Mouse (Mus musculus) stomach, postnatal 0 days (tissue): ENCODE data around the gene Gm28635. TPM values are rescaled to one million over a fixed set of nuclear protein-coding genes. Genes with fewer than 3 reads are reported as not detected.
A peak's percentile ranks its signal among the peaks of the same experiment; 100 is the strongest.

ENCODE experiments used
- ATAC-seq: fragments of 200-750 bp; cut with Nextera tagmentation; 2 replicates; pipeline ENCODE4 v1.8.0; 2017; ENCODE audit not compliant: low FRiP score, low TSS enrichment
- DNase-seq: peaks from one replicate; pipeline ENCODE4 v3.0.0-alpha.2; 2016; ENCODE audit warnings: low spot score
- H3K27ac ChIP-seq: fragments of 300-500 bp; sonication (generic); replicated peaks from 2 replicates; pipeline ENCODE4 v1.5.1; 2014; ENCODE audit warnings: mild to moderate bottlenecking, control low read depth
- H3K27me3 ChIP-seq: fragments of 300-500 bp; sonication (generic); 2 replicates; pipeline ENCODE4 v1.6.1; 2014; ENCODE audit warnings: low read length; ENCODE audit not compliant: control insufficient read depth, insufficient read depth
- H3K36me3 ChIP-seq: fragments of 300-500 bp; sonication (generic); 2 replicates; pipeline ENCODE4 v1.6.1; 2014; ENCODE audit warnings: low read length, mixed read lengths; ENCODE audit not compliant: control insufficient read depth, insufficient read depth
- H3K4me1 ChIP-seq: fragments of 300-500 bp; sonication (generic); replicated peaks from 2 replicates; pipeline ENCODE4 v1.6.1; 2014; ENCODE audit warnings: antibody characterized with exemption; ENCODE audit not compliant: control insufficient read depth, insufficient read depth
- H3K4me2 ChIP-seq: fragments of 300-500 bp; sonication (generic); replicated peaks from 2 replicates; pipeline ENCODE4 v1.6.1; 2014; ENCODE audit warnings: low read depth, mild to moderate bottlenecking, control low read depth, moderate library complexity
- H3K4me3 ChIP-seq: fragments of 300-500 bp; sonication (generic); 2 replicates; pipeline ENCODE4 v1.5.1; 2014; ENCODE audit warnings: low read depth, low read length, control low read depth
- H3K9ac ChIP-seq: fragments of 300-500 bp; sonication (generic); 2 replicates; pipeline ENCODE4 v1.6.1; 2014; ENCODE audit warnings: mild to moderate bottlenecking, low read length, control low read depth, mixed read lengths
- H3K9me3 ChIP-seq: fragments of 300-500 bp; sonication (generic); 2 replicates; pipeline ENCODE4 v1.6.1; 2016; ENCODE audit warnings: low read length; ENCODE audit not compliant: control insufficient read depth
- CTCF ChIP-seq: IDR thresholded peaks from 2 replicates; pipeline ENCODE4 v1.5.1; 2016; ENCODE audit warnings: antibody characterized with exemption, low read depth, mild to moderate bottlenecking, moderate library complexity
- EP300 ChIP-seq: optimal IDR thresholded peaks from 2 replicates; pipeline ENCODE3; 2016; ENCODE audit warnings: antibody characterized with exemption
- WGBS: fragments of 180-500 bp; shearing (Covaris S2); extraction: QIAGEN DNeasy Blood & Tissue Kit; methylation state at CpG from one replicate; pipeline ENCODE4 v1.1.7; 2014; 5-methylcytosine and 5-hydroxymethylcytosine counted together
- polyA plus RNA-seq: library from polyadenylated mRNA; unstranded; fragments of >200 nt; fragmentation: Nextera tagmentation; extraction: Ambion mirVana; gene quantifications from 2 replicates; pipeline ENCODE4 v1.2.1, GENCODE M21; 2015

The Gm28635 gene
- polyA plus RNA-seq, 1 experiment from 2014 or later, result not detected

DNA sequence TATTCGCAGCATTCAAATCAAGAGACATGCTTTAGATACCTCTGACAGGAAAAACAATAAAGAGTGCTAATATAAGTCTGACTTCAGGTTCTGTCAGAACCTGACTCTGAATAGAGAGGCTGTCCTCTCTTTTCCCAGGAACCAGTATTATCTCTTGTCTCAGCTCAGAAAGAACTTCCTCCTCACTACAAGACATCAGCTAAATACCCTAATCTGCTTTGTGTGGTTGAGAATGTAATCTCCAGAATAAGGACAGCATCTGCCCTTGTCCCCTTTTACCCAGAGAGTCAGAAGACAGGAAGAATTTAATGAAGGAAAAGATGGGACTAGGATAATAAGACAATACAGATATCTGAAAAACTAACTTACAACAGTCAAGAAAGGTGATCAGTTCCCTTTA is 25.7 kb upstream of the Gm28635 start:
- ATAC-seq, result no peak
- TF ChIP-seq CTCF, result no peak
- no peak for TF ChIP-seq EP300
- WGBS, result 79% methylated on average over 1 of the region's 1 CpGs

DNA sequence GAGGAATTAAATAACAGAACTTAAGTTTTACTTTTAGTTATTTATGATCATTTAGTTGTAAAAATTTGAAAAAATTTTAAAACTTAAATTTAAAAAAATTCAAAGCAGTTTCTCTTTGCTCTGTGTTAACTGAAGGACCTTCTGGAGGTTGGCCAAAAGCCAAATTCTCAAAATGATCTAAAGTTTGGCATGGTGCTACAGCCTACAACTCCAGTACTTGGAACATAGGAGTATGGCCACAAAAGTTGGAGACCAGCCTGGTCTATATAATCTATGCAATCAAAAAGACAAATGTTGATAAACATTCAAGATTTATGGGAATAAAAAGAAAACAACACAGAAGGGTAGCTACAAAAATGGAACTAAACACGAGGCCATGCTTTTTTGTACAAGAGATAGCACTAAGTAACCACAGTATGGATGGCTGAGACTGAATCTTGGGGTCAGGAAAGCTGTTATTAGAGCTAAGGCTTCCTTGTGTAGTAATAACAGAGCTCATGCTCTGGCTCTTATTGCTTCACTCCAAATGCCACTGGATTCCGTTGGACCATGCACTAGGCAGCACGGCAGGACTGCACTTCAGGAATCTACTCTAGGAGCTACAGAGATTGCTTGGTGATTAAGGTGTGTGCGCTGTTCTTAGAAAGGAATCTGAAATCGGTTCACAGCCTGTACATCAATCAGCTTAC is 17.3 kb upstream of the Gm28635 start:
- DNase-seq, result no peak
- TF ChIP-seq EP300, result no peak
- no peak for TF ChIP-seq CTCF
- Histone ChIP-seq H3K4me2 (no peak overlapping the region), H3K36me3 (peaks cover 16% of the 10 kb centered on the region), H3K4me1 (no peaks in the 10 kb centered on the region), H3K27me3 (no peaks in the 10 kb centered on the region), H3K9ac (no peak overlapping the region), H3K9me3 (no peaks in the 10 kb centered on the region), H3K4me3 (no peak overlapping the region), H3K27ac (no peak overlapping the region)
- WGBS, result 60% methylated on average over 5 of the region's 5 CpGs
- no peak for ATAC-seq

More for the DNA sequence above, 25.7 kb upstream of the Gm28635 start:
- Histone ChIP-seq H3K27me3 (no peaks in the 10 kb centered on the region), H3K4me1 (no peaks in the 10 kb centered on the region), H3K27ac (no peak overlapping the region; the same call in 1 of the 2 replicates), H3K4me2 (no peak overlapping the region), H3K36me3 (no peaks in the 10 kb centered on the region), H3K9me3 (no peaks in the 10 kb centered on the region), H3K9ac (no peak overlapping the region), H3K4me3 (no peak overlapping the region)
- DNase-seq, result no peak

DNA sequence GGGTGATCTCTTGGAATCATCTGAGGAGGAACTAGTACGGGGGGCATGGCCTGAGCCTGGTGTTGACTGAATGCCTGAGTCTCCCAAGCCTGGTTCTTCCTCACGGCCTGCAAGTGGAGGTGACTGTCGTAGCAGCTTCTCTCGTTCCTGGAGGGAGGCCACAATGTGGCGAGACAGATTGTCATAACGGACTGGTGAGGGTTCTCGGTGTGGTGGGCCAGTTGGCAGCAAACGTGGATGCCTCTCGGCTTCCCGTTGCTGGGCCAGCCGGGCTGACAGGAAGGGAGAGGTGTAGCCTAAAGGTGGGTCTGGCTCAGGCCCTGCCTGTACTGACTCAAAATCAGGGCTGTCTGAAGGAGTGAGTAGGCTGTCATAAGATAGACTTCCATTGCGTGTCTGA is 12.2 kb upstream of the Gm28635 start:
- no peaks in the 10 kb centered on the region for H3K4me1 ChIP-seq
- no peak overlapping the region for H3K9ac ChIP-seq
- DNase-seq (no peak), ATAC-seq (no peak)
- no peak for TF ChIP-seq EP300
- TF ChIP-seq CTCF, result no peak
- H3K4me3 ChIP-seq, result no peak overlapping the region
- 86% methylated on average over 12 of the region's 12 CpGs for WGBS
- no peak overlapping the region for H3K27ac ChIP-seq
- H3K4me2 ChIP-seq, result no peak overlapping the region
- H3K9me3 ChIP-seq, result no peaks in the 10 kb centered on the region
- peaks cover 40% of the 10 kb centered on the region for H3K36me3 ChIP-seq
- no peaks in the 10 kb centered on the region for H3K27me3 ChIP-seq

DNA sequence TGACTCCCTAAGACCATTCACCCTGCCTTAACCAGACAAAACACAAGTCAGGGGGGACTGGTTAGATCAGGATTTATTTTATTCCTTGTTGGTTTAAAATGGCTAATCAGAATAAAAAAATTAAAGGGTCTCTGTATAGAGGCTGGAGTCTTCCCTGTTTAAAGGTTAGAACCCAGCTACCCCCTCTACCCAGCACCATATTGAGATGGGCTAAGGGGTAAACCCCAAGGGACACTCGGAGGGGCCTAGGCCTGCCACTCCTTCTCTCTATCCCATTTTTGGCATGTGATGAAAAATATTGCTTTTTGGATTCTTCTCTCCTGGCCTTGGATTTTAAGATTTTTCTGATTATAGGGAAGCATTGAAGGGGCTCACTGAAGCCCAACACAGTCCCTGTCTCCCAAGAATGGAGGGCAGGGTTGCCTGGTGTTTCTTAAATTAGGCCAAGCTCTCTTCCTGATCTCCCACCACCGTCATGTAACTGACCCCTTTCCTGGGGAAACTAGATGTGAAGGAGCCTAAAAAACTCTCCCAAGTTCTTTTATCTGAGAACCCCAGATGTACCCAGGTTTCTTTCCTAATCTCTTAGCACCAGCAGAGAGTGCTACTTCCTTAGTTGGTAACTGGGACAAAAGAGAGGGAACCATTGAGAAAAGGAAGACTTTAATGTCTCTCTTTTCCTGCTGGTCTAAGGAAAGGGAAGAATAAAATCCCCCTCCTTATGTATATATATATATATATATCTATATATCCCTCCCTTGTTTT is 10.4 kb upstream of the Gm28635 start:
- ATAC-seq (no peak), DNase-seq (no peak)
- Histone ChIP-seq H3K27ac (no peak overlapping the region), H3K9me3 (no peaks in the 10 kb centered on the region), H3K36me3 (peaks cover 35% of the 10 kb centered on the region), H3K27me3 (no peaks in the 10 kb centered on the region), H3K4me2 (no peak overlapping the region), H3K4me3 (no peak overlapping the region), H3K4me1 (no peaks in the 10 kb centered on the region), H3K9ac (no peak overlapping the region)
- TF ChIP-seq EP300 (no peak), CTCF (no peak)
- 71% methylated on average over 2 of the region's 2 CpGs for WGBS

DNA sequence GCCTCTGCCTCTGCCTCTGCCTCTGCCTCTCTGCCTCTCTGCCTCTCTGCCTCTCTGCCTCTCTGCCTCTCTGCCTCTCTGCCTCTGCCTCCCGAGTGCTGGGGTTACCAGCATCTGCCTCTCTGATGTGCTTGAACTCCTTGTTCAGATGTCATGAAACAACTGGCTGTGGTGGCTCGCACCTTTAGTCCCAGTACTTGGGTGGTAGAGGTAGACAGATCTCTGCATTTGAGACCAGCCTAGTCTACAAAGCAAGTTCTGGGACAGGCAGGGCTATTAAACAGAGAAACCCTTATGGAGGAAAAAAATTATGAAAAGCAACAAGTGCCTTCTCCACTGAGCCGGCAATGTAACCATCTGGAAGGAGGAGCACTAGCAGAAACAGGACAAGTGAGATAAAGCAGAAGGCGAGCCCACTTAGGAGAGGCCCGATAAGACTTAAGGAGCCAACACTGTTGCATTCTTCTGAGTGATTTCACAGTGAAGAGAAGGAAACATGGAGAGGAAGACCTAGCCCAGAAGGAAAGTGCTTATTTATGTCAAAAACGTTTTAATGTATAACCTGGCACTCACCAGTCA is 4.9 kb upstream of the Gm28635 start:
- Histone ChIP-seq H3K9me3 (no peaks in the 10 kb centered on the region), H3K36me3 (peaks cover 13% of the 10 kb centered on the region), H3K4me2 (no peak overlapping the region), H3K27ac (no peak overlapping the region), H3K4me1 (no peaks in the 10 kb centered on the region), H3K9ac (no peak overlapping the region), H3K4me3 (no peak overlapping the region), H3K27me3 (no peaks in the 10 kb centered on the region)
- DNase-seq (no peak), ATAC-seq (no peak)
- 64% methylated on average over 6 of the region's 6 CpGs for WGBS
- TF ChIP-seq CTCF, result no peak
- TF ChIP-seq EP300, result no peak

DNA sequence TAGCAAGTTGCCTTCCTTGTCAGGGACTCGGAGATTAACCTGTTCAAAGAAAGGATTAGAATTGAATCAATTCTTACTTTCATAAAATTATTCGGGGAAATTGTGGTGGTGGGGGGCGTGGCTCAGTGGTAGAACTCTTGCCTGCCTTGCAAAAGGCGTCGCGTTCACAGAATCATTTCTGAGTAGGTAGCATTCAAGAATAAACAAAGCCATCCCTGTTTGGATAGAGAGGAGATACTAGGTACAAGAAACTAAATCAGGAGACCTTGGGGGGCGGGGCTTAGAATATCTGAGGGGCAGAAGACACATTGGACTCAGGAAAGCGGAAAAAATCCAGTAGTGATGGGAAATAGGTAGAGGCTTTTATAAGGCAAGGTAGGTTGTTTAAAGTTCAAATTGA is 1.2 kb upstream of the Gm28635 start, which contains the start of gene Tmx2:
TSS of gene Tmx2 (minus strand) at position 125 of the 400 bp plus-strand sequence.
- no peak for DNase-seq
- Histone ChIP-seq H3K4me2 (peak within 1 kb of the TSS; percentile 92), H3K4me1 (no peaks in the 10 kb centered on the region), H3K9me3 (no peaks in the 10 kb centered on the region), H3K9ac (peak within 1 kb of the TSS; percentile 85), H3K4me3 (peak within 1 kb of the TSS; percentile 90), H3K27ac (peak within 1 kb of the TSS; percentile 88), H3K27me3 (no peaks in the 10 kb centered on the region), H3K36me3 (peaks cover 8% of the 10 kb centered on the region)
- no peak for ATAC-seq
- 12% methylated on average over 8 of the region's 8 CpGs for WGBS
- TF ChIP-seq EP300 (no peak), CTCF (no peak)
